Mouse (Mus musculus): ENCODE measurements around the gene Cnih4. TPM values are rescaled to one million over a fixed set of nuclear protein-coding genes. Genes with fewer than 3 reads are reported as not detected.

Cnih4 gene
- polyA plus RNA-seq (2015; fragmentation: Nextera tagmentation; extraction: Ambion mirVana): 60.3 and 60.9 TPM in 2 replicates

GRCm38 (mm10) chr1:181143950-181144836 is at the start of gene Cnih4, which contains the start of gene Nvl:
TSS of gene Cnih4 (plus strand) at chr1:181144693.
TSS of gene Nvl (minus strand) at chr1:181144204.

GRCm38 (mm10) chr1:181211920-181212633 is 67.6 kb downstream of the Cnih4 start, which contains the start of gene Wdr26:
TSS of gene Wdr26 (minus strand) at chr1:181212001.

Other genes with a start within 250 kb of the Cnih4 start
- 62.8 and 68.7 TPM in 2 replicates for gene Pycr2, start 240.4 kb upstream of the Cnih4 start, polyA plus RNA-seq (2015; fragmentation: Nextera tagmentation; extraction: Ambion mirVana)
- gene Lefty1, start 209.7 kb upstream of the Cnih4 start, polyA plus RNA-seq (2015; fragmentation: Nextera tagmentation; extraction: Ambion mirVana): 0.23 and 1.1 TPM in 2 replicates
- 3.5 and 3.6 TPM in 2 replicates for gene Tmem63a, start 202.3 kb upstream of the Cnih4 start, polyA plus RNA-seq (2015; fragmentation: Nextera tagmentation; extraction: Ambion mirVana)
- gene Ephx1, start 123.8 kb upstream of the Cnih4 start, polyA plus RNA-seq (2015; fragmentation: Nextera tagmentation; extraction: Ambion mirVana): 14.4 and 17.8 TPM in 2 replicates
- gene 9130409I23Rik, start 93.5 kb upstream of the Cnih4 start, polyA plus RNA-seq (2015; fragmentation: Nextera tagmentation; extraction: Ambion mirVana): not detected in 2 replicates
- gene Nvl, start 489 bp upstream of the Cnih4 start, polyA plus RNA-seq (2015; fragmentation: Nextera tagmentation; extraction: Ambion mirVana): 27.4 and 31.2 TPM in 2 replicates
- 42.3 and 47.1 TPM in 2 replicates for gene Wdr26, start 67.3 kb downstream of the Cnih4 start, polyA plus RNA-seq (2015; fragmentation: Nextera tagmentation; extraction: Ambion mirVana)
- 18.6 and 21.6 TPM in 2 replicates for gene Cnih3, start 207.9 kb downstream of the Cnih4 start, polyA plus RNA-seq (2015; fragmentation: Nextera tagmentation; extraction: Ambion mirVana)